Mouse (Mus musculus) ES-CJ7 (cell line): Measurements from ENCODE around the gene Serf1.
A peak's percentile ranks its signal among the peaks of the same experiment; 100 is the strongest.
"Not testable (repeated sequence)": the region's sequence is repeated elsewhere in the genome, so short reads cannot be mapped to it uniquely, and the experiment has no call there.

Experiments
- DNase-seq: peaks from one replicate; pipeline ENCODE4 v3.0.0; 2011; ENCODE audit warnings: low read depth, low spot score

Serf1 gene

DNA sequence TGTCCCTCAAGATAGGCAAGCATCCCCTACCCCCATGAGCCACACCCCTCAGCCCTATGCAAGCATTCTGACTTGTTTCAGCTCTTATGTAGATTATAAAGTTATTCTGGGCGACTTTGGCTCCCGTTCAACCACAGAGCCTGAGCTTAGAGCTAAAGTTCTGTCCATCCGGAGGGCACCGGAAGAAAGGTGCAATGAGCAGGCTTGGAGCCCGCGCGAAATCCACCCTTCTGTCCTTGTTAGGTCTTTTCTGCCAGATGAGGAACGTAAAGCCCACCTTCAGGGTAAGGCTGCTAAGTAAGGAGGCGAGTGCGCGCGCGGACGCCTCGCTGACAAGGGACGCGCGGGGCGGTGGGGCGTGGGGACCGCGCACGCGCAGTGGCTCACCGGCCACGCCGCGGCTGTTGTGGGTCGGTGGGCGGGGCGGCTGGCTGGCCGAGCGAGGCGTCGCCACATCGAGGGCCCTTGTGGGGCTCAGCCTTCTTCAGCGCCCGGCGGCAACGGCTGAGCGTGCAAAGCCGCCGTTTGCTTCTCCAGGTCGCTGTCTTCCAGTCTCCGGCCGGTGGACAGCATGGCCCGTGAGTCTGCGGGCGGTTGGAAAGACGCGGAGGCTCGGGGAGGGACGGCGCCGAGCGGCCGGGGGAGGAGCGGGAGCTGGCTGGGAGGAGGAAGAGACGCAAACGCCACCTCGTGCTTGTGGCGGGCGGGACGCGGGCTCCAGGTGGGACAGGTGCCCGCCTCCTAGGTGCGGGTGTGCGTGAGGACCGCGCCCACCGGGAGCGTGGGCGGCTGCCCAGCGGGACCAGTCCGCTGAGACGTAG, at the start of gene Serf1:
Gene Serf1 (plus strand): TSS at position 361 of the 821 bp plus-strand sequence.
- DNase-seq, result peak; percentile 71

GRCm38 (mm10) chr13:100063936-100064335, 43.9 kb upstream of the Serf1 start:
- DNase-seq, result no peak

- DNase-seq, result no peak
These were observed 40.0 kb upstream of the Serf1 start for GRCm38 (mm10) chr13:100067821-100068220.

GRCm38 (mm10) chr13:100071473-100071872, 36.3 kb upstream of the Serf1 start:
- DNase-seq, result no peak

DNA sequence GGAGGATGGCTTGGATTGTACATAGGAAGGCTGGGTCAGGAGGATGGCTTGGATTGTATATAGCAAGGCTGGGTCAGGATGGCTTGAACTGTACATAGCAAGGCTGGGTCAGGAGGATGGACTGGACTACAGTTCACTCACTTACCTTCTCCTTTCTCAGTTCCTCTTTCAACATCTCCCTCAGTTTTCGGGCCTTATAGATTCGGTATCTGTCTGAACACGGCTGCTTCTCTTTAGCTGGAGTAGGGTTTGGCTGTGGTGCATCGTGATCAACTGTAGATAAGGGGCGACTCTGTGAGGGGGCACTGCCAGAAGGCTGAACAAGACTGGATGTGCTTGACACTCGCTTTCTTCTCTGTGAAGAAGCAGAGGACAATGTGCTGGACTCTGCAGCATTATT, 9.0 kb upstream of the Serf1 start:
- DNase-seq, result no peak

- DNase-seq, result no peak
These were observed 4.7 kb upstream of the Serf1 start for GRCm38 (mm10) chr13:100103052-100103658.

- peak; percentile 84 for DNase-seq
These were observed 4.0 kb upstream of the Serf1 start, which contains the start of gene Bdp1 for GRCm38 (mm10) chr13:100103748-100104254. Bdp1 (minus strand) TSS chr13:100104070.

- DNase-seq, result no peak
These were observed 4.6 kb downstream of the Serf1 start for GRCm38 (mm10) chr13:100112218-100112972.

DNA sequence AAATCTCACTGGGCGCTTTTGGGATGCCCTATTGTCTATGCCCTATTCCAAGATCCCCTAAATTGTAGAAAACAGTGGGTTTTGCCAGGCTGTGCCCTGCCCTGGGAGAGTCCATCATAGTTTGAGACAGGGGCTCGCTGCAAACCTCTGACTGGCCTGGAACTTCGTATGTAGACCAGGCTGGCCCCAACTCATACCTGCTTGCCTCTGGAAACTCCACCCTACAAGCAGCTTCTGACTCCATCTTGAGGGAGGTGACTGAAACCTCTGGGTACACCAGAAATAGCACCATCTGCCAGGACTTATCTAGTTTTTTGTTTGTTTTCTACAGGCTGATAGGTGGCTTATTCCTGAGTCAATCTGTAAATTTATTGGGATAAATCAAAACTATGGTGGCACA, 16.2 kb downstream of the Serf1 start:
- DNase-seq, result no peak

- DNase-seq, result peak; percentile 92
These were observed 16.8 kb downstream of the Serf1 start, which contains the start of gene Smn1 for GRCm38 (mm10) chr13:100124423-100125257. Smn1 (plus strand) TSS chr13:100124852.

- no peak for DNase-seq
These were observed 17.4 kb downstream of the Serf1 start for GRCm38 (mm10) chr13:100125258-100125643.

DNA sequence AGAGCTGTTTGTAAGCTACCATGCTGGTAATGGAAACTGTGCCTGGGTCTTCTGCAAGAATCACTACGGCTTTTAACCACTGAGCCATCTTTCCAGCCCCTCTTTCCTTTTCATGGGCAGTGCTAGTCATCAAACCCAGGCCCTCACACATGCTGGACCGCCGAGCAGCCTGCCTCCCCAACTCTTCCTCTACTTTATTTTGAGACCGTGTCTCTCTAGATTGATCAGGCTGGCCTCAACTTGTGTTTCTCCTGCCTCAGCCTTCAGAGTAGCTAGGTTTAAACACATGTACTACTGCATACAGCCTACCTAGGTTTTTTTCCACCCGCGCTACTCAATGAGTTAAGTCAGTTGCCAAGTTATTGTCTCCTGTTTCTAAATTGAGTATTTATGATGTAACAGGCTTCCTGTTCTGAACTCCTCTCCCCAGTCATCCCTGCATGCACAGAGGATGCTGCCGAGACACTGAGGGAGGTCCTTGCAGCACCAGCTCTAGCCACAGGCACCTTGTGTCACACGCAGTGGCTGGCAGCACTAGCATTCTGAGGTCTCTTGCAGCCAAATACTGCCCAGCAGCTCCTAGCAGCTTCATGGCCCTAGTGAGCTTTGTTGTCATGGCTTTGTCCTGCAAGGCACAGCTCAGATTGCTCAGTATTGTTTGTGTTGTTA, 34.0 kb downstream of the Serf1 start:
- DNase-seq, result no peak

DNA sequence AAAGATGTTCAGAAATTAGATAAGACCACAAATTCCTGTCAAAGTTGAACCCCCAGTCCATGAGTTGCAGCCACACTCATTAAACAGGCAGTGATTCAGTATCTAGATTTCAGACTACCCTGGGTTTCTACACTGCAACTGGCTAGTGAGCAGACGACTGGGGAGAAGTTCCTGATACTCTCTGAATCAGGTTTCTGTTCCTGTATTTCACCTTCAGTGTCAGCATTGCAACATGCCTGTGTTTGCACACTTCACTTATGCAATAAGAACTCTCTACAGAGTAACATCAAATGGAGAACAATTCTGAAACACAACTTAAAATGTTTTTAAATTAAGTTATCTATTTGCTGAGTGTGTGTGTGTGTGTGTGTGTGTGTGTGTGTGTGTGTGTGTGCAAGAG, 44.8 kb downstream of the Serf1 start:
- no peak for DNase-seq

DNA sequence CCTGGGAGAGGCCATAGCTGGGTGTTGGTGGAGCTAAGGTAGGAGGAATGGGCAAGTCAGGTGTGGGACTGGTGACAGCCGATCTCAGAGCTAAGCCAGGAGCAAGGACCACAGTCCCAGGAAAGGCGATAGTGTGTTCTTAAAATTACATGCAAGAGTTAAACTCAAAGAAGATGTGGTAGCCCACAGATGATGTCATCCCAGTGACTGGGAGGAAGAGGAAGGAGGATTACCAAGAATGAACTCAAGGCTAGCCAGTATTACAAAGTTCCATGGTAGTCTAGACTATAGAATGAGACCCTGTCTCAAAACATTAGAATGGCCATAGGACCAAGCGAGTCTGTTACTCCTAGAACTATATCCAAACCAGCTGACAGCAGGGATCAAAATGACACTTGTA, 48.8 kb downstream of the Serf1 start:
- no peak for DNase-seq

GRCm38 (mm10) chr13:100161171-100161870, 53.5 kb downstream of the Serf1 start:
- DNase-seq, result not testable (repeated sequence)

DNA sequence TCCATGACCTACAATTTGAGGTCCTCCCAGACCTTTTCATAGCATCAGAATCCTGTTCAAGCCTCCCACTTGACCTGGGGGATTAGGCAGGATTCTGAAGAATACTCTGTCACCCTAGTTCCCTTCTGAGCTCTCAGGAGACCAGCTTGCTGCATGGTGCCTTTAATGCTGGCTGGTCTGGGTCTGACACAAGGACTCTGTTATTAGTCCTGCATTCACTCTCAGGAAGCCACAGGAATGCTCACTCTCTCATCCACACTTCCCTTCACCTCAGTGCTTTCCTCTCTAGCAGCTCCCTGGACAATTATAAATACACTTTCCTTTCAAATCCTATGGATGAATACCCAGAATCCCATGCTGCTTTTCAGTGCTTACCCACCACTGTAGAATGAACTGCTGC, 54.7 kb downstream of the Serf1 start:
- DNase-seq, result not testable (repeated sequence)
